Mouse (Mus musculus) E14TG2a.4 (cell line): ENCODE measurements at regions not wholly inside any gene's neighbourhood (a gene's known extent, or its start where the extent isn't known, plus 50 kb on each side); places are given as distances from the start of the nearest gene placed in this dataset.

Experiments used
- CTCF ChIP-seq: conservative IDR thresholded peaks from 2 replicates; pipeline ENCODE4 v1.5.1; 2014; ENCODE audit warnings: low read length
- NANOG ChIP-seq: IDR thresholded peaks from 2 replicates; pipeline ENCODE4 v1.6.1; 2014; ENCODE audit warnings: borderline replicate concordance, low read length, mixed read lengths
- POU5F1 ChIP-seq: IDR thresholded peaks from 2 replicates; pipeline ENCODE4 v1.6.1; 2014; ENCODE audit warnings: low read length, borderline replicate concordance

- TF ChIP-seq CTCF = no peak
- TF ChIP-seq NANOG = no peak
- no peak for TF ChIP-seq POU5F1
Observed at GRCm38 (mm10) chr11:65365751-65366559, 96.2 kb upstream of the Myocd start.
